Comparison of ENCODE assay signal across 9 mouse cellular contexts in genomic region chr14:32856681-32857328, GRCm38 (mm10). TPM values are rescaled to one million over a fixed set of nuclear protein-coding genes. Genes with fewer than 3 reads are reported as not detected.
DNase-seq lines count a peak whose midpoint lies in the region; ATAC-seq lines count a peak whose summit lies in the region.
"Had no signal": no experiment of that assay in that cellular context is flagged by ENCODE, and none has a peak within 500 bp of the region (broad histone marks: within the 10 kb centered on the region; RNA-seq: fewer than 3 reads in every experiment).

Gene Vstm4, plus strand, starts transcription at chr14:32856756.

- no peak within 1 kb of the TSS for H3K27ac ChIP-seq in hindbrain, embryonic 11.5 days (ENCODE audit: low read depth, low read length)

- H3K4me3 ChIP-seq in hindbrain, embryonic 11.5 days (ENCODE audit: low read depth, low read length) = peak within 1 kb of the TSS; percentile 47

- peaks cover 2% of the 10 kb centered on the region; the same call in 1 of the 2 replicates for H3K27me3 ChIP-seq in hindbrain, embryonic 11.5 days (ENCODE audit: control insufficient read depth, insufficient read depth, low read length)

- peak; percentile 19 for DNase-seq in R1 (ENCODE audit: low read depth, low spot score)
- peak; percentile 26 for DNase-seq in cerebellum, adult 9-11 months
- DNase-seq in frontal cortex, postnatal 36 days (ENCODE audit: low spot score in 2 of 2) = peak; percentile 17 to 28
- peak; percentile 69 for DNase-seq in hindbrain, embryonic 11.5 days (ENCODE audit: low spot score)
- peak; percentile 29 to 42 for DNase-seq in layer of hippocampus, postnatal 14 days (ENCODE audit: low spot score in 2 of 2)
- DNase-seq in lung, postnatal 14 days = peak; percentile 69
- peak; percentile 31 for DNase-seq in right cerebral cortex, postnatal 14 days

- ATAC-seq in hindbrain, embryonic 11.5 days (ENCODE audit: low FRiP score) = peak; percentile 79
- no peak for ATAC-seq in inflammation-experienced regulatory T-cells, adult 6 months

- WGBS in hindbrain, embryonic 11.5 days = under 1% methylated on average over 64 of the region's 68 CpGs

- 0 out of 2 replicates have a peak, but pooled peaks cover 8% of the 10 kb centered on the region for H3K4me1 ChIP-seq in hindbrain, embryonic 11.5 days (replicated peaks; ENCODE audit: control insufficient read depth, insufficient read depth, low read length)

- no peaks in the 10 kb centered on the region for H3K36me3 ChIP-seq in hindbrain, embryonic 11.5 days (ENCODE audit: control insufficient read depth, insufficient read depth, low read length)
- H3K36me3 ChIP-seq: G1E had no signal

- peak within 1 kb of the TSS; percentile 79 for H3K9ac ChIP-seq in hindbrain, embryonic 11.5 days (ENCODE audit: low read depth, low read length)

- peak within 1 kb of the TSS; percentile 93 for H3K4me2 ChIP-seq in hindbrain, embryonic 11.5 days (replicated peaks; ENCODE audit: low read depth, low read length)

- H3K9me3 ChIP-seq in hindbrain, embryonic 11.5 days (ENCODE audit: control insufficient read depth, low read length) = no peaks in the 10 kb centered on the region

RNA-seq across cellular contexts. Expression of gene Vstm4, which starts in this region (rescaled TPM):
- 3.3 and 4.3 TPM in 2 replicates for polyA plus RNA-seq in hindbrain, embryonic 11.5 days (2014; fragmentation: Nextera tagmentation; extraction: Ambion mirVana)
- 1 to 10 TPM; 4.7 to 5.0 TPM for total RNA-seq in layer of hippocampus, postnatal 14 days (2021)
- not detected for polyA plus RNA-seq in inflammation-experienced regulatory T-cells, adult 6 months (2017; shearing (Covaris generic))
- polyA plus RNA-seq: G1E had no signal

Comparison
In these comparisons a context has a peak if more than half of its experiments do, and no peak if none do; other contexts are left out.
1. DNase-seq: peak in every context shown above with its lines; median percentile 69 in hindbrain, embryonic 11.5 days; 69 in lung, postnatal 14 days; 36 in layer of hippocampus, postnatal 14 days; 31 in right cerebral cortex, postnatal 14 days; 26 in cerebellum, adult 9-11 months; 22 in frontal cortex, postnatal 36 days; 19 in R1.